Mouse (Mus musculus) thymus, postnatal 4 days (tissue): Measurements from ENCODE around the gene Prm1.

Experiments used
- DNase-seq: peaks from one replicate; pipeline ENCODE4 v3.0.0; 2021

The Prm1 gene

GRCm38 (mm10) chr16:10781862-10782371 lies 23.7 kb downstream of the Prm1 start:
- DNase-seq = peak; percentile 70

DNA sequence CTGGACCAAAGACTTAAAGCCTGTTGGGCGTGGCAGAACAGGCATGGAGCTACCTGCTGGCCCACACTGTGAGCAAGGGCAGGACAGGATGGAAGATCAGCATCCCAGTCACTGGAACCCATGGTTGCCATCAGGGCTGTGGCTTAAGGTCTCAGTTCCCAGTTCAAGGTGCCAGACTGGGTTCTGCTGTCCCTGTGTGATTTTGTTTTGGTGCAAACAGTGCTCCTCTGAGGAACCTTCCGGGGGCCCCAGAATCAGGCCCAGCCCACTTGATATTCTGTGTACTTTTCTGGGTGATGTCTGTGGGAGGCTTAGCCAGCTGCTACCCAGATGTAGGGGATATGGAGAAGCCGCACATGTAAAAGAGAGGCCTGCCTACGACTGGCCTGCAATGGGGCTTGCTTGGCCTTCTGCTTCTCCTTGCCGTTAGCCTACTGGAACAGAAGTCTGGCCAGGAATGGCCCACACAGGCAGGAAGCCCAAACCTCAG lies 25.0 kb downstream of the Prm1 start:
- peak; percentile 62 for DNase-seq

DNA sequence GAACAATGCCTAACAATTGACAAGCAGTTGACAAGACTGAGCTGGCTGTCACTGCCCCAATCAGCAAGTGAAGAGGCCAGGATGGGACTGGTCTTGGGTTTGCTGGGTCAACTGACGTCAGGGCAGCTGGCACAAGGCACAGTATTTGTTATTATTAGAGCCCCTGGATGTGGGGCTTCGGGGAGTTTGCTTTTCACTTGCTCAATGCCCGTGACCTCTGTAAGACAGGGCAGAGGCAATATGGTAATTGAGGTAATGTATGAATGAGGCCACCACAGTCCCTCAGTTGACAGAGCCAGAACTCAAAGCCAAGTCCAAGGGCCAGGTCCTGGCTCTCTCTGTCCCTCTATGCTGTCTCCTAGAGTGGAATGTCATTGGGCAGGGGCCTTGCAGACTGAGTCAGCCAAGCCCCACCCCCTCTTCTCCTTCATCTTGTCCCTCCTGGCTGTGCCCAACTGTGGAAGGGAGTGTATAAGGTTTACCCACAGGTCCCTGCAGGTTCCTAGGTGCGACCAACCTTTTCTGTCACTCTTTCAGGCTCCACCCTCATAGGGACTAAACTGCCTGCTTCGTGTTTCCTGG lies 28.0 kb downstream of the Prm1 start:
- no peak for DNase-seq

DNA sequence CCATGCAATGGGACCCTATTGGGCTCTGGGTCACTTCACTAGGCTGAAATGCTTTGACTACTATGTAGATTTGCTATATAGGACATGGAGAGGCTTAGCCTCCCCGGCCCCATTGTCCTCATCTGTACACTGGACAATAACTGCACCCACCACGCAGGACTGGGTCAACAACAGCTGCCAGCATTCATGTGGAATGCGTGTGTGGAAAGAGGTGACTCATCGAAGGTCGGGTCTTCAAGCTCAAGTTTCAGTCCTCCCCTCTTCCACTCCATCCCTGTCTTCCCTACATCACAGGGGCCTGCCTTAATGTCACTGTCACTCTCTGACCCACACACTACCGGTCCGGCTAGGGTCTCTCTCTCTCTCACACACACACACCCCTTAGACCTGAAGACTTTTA lies 29.3 kb downstream of the Prm1 start:
- peak; percentile 11 for DNase-seq

GRCm38 (mm10) chr16:10774726-10775125 lies 30.9 kb downstream of the Prm1 start:
- no peak for DNase-seq

DNA sequence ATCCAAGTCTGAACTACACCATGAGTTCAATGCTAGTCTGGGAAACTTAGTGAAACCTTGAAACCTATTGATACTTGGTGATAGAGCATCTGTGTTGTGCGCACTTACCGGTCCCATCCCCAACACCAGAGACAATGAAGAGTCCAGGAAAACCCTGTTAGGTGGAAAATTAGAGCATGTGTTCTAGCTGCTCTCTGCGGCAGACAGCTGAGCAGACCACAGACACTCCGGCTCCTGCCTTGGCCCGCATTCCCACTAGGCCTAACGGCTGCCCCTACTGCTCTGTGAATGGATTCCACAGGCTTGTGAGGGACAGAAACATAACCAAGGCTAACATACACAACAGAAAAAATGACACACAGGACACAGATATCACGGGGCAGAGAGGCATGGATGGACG lies 32.1 kb downstream of the Prm1 start:
- no peak for DNase-seq

DNA sequence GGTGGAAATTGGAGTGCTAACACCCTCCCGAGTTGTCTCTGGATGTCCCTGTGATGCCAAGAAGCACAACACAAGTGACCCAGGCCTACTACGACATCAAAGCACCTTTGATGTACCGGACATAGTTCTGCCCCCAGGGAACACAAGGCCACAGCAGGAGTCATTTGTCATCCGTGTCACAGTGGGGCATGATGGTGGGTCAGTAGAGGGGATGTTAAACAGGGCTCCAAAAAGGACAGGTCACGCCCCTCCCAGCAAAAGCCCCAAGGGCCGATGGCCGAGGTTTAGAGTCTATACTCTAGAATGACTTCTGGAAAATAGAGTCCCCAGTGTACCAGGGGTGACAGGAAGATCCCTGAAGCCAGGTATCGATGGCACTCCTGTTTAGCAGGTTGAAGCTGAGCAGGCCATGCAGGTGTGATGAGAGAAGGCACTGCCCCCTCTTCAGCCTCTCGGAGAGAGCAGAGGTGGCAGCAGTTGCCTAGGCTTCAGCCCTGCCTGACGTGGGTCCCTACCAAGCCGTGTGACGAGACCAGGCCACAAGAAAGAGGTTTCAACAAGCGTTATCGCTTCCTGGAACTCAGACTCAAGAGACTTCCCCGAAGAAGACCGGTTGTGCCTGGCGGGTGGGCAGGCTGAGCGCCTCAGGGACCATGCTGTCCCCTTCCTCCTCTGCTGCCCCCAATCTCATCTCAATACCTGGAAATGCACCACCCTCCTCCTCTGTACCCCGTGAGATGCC lies 33.7 kb downstream of the Prm1 start:
- DNase-seq = peak; percentile 73

- DNase-seq = peak; percentile 66
Observed at GRCm38 (mm10) chr16:10770531-10771325, 34.9 kb downstream of the Prm1 start.

DNA sequence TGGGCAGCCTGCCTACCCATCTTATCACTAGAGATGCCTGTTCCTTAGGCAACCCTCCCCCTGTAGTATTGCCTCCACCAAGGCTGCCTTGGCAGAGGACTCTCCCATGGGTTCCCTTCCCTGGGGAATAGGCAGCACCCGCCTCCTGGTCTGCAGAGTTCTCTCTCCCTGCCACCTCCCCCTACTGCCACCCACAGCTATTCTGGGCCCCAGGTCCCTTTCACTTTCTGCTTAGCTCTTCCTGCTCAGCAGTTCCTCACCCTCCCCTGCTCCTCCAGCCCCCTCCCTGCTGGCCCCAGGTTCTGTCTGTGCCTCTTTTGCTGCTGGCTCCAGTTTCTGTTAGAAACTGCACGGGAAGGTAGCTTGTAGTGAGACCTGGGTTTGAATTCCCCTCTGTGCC lies 36.0 kb downstream of the Prm1 start:
- peak; percentile 78 for DNase-seq

- no peak for DNase-seq
Observed at GRCm38 (mm10) chr16:10768821-10769220, 36.8 kb downstream of the Prm1 start.

DNA sequence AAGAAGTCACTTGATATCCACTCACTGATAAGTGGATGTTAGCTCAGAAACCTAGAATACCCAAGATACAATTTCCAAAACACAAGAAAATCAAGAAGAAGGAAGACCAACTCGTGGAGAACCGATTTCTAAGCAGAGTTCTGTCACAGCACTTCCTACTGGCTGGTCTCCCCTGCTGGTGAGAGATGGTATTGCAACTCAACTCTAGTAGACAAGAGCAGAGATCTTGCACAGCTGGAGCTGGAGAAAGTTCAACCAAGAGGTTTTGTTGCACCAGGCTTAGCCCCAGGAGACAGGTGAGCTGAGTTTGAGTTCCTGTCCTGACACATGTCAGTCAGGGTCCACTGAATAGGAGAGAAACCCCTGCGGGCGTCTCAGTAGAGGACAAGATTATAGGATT lies 38.5 kb downstream of the Prm1 start:
- peak; percentile 89 for DNase-seq

DNA sequence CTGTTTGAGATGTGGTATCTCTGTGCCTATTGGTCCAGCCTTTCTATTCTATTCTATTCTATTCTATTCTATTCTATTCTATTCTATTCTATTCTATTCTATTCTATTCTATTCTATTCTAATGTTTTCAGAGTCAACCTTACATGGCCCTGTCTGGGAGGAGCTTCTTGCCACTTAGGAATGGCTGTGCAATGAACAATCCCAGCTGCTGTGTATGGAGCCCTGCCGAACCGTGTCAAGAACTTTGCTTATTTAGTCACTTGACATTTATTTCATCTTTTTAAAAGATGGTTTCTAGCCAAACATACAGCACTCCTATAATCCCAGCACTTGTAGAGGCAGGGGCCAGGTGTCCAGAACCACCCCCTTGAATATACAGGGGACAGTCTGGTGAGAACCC lies 41.3 kb downstream of the Prm1 start:
- no peak for DNase-seq

DNA sequence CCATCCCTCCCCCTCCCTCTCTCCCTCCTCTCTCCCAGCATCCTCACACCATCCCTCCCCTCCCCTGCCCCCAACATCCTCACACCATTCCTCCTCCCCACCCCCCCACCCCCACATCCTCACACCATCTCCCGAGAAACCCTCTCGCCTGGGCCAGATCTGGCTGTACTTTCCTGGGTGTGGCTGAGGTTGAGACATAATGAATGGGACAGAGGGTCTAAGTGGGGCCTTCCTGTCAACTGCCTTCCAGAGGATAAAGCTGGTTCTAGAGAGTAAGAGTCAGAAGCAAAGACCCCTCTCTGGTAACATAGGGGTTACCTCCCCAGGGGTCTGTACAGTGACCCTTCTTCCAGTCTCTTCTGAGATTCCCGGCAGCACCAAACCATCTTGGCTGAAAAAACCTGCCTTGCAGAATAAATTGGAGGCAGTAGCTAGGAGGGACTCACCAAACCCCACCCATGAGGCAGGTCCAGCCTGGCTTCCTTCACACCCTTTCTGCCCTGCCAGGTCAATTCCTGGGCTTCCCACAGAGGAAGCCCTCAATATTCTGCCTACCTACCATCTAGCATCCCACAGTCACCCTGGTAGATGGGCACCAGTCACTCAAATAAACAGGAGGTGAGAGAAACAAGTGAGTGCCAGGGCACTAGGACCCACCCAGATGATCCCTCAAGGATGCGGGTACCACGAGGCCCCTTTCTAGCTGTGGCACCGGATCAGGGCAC lies 41.9 kb downstream of the Prm1 start:
- no peak for DNase-seq

DNA sequence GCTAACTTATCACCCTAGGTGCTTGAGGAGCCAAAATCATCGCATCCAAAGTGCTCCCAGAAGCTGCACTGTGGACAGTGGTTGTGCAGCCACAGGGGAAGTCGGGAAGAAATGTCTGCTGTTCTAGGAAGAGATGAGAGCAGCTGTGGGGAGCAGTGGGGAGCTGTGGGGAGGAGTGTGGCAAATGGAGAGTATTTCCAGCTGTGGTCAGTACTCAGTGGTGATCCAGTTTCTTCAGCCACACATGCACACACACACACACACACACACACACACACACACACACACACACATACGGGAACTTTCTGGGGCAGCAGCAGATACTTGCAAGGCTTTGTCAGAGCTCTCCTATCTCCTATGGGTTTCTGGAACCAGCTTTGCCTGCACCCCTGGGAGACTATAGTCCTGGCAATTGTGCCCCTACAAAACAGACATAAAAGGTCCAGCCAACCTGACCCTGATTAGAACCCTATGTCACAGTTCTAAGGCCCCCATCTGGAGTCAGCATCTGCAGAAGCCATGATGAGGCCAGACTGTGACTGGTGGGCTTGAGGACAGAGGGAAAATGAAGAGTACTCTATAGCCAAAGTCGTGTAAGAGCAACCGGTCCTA lies 43.0 kb downstream of the Prm1 start:
- DNase-seq = no peak

DNA sequence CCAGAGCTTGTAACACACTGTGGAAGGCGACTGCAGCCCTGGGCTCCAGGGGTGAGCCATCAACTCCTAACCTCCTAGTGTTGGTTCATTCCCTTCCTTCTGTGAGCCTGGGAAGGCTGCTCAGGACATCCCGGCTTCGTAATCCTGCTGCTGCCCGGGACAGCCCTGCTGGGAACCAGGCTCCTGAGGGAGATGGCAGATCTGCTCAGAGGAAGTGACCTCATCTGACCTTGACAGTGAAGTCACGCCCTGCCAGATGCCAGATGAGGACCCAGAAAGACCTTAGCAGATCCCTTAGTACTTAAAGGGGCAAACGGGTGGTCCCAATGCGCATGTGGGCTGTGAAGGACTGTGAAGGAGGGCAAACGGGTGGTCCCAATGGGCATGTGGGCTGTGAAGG lies 44.5 kb downstream of the Prm1 start:
- DNase-seq = no peak

DNA sequence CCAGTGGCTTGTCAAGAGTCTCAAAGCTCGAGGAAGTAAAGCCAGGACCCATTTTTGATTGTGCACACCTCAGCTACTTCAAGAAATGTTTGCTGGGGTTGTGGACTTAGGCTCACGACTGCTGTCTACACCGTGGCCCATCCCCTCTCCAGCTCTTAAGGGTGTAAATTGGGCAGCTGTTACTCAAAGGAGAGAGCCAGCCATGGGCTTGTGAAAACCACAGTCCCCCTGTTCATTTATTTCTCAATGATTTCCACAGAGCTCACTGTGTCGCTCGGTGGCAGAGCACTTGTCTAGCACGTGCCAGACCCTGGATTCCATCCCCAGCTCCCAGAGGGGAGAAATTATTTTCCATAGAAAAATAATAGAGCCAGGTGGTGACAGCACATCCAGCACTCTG lies 49.5 kb downstream of the Prm1 start:
- no peak for DNase-seq

DNA sequence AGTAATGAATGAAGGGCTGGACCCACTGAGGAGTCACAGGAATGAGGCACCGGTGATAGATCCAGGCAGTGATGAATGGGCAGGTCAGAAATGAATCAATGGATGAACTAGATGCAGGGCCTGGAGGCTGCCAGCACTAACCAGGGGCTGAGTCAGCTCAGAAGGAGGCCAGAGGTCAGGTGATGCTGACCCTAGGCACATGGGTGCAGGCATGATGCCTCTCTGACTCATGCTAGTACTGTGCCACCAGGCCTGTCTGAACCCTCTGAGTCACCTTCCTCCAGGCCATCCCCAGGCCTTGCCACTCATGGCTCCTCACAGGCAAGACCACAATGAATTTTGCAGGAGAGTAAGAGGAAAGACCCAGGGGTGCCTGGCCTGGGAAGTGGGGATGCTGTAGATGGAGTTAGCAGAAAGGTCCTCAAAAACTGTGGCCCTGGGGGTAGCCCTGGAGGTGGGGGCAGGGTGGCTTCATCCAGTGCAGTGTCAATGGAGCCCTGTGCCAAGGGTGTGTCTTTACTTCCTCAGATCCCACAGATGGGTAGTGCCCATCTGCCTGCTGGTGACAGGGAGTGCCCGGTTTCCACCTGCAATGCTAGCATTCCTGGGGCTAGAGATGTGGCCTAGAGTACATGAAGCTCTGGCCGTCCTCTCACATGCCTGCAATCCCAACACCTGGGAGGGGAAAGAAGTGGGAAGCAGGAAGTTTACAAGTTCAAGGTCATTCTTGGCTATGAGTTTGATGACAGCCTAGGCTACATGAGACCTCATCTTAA lies 50.9 kb downstream of the Prm1 start:
- DNase-seq = no peak

DNA sequence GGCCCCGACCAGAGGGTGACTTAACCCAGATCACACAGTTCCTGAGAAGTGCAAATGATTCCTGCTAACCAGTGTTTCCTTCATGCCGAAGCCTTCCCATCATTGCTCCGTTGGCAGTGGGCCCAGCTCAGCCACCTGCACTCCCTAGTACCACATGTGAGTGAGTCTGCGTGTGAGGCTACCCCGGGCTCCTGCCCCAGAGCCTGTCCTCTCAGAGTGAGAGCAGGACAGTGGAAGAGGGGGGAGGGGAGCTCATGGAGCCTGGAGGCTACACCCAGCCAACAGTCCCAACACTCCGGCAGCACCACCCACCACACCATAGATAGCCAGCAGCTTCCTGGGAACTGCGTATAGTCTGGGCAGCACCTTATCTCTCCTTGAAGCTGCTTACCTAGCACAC lies 55.8 kb downstream of the Prm1 start:
- DNase-seq = peak; percentile 54

DNA sequence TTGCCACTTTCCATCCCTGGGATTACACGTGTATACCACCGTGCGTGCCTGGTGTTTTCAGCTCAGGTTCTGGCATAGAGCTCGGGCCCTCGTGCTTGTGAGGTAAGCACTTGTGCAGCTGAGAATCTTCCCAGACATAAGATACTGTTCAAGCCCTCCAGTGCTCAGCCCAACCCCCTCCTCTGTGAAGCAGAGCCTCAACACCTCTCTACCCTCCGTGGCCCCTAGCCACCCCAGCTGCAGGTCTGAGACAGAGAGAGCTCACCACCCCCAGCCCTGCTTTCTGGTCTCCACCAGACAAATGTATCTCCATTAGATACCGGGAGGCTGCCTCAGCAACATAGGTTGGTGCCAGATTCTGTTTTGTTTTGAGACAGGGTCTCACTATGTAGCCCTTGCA lies 56.4 kb downstream of the Prm1 start:
- DNase-seq = peak; percentile 77
